8 mouse cellular contexts compared by ENCODE assay signal in genomic region chrX:134296737-134297136, GRCm38 (mm10). TPM values are rescaled to one million over a fixed set of nuclear protein-coding genes. Genes with fewer than 3 reads are reported as not detected.
DNase-seq lines count a peak whose midpoint lies in the region; ATAC-seq and TF ChIP-seq lines count a peak whose summit lies in the region.

No protein-coding gene starts in this region.

- no peaks in the 10 kb centered on the region for H3K27me3 ChIP-seq in heart, adult 2 months (ENCODE audit: control insufficient read depth, insufficient read depth, low read length)
- no peaks in the 10 kb centered on the region for H3K27me3 ChIP-seq in spleen, adult 2 months (ENCODE audit: control insufficient read depth, insufficient read depth, low read length)
- no peaks in the 10 kb centered on the region; the same call in 1 of the 2 replicates for H3K27me3 ChIP-seq in intestine, embryonic 14.5 days (replicated peaks; ENCODE audit: control insufficient read depth, insufficient read depth, low read length)

- intact Hi-C loops in heart, adult 2 months (cut with DNase I), result no loop called here
- intact Hi-C loops in heart, postnatal 36 days (cut with DNase I), result no loop called here
- intact Hi-C loops in gastrocnemius, postnatal 36 days (cut with DNase I), result no loop called here

- H3K36me3 ChIP-seq in heart, adult 2 months (ENCODE audit: control insufficient read depth, insufficient read depth, low read length), result no peaks in the 10 kb centered on the region
- no peaks in the 10 kb centered on the region for H3K36me3 ChIP-seq in spleen, adult 2 months (ENCODE audit: control insufficient read depth, insufficient read depth, low read length)
- no peaks in the 10 kb centered on the region for H3K36me3 ChIP-seq in intestine, embryonic 14.5 days (ENCODE audit: control insufficient read depth, insufficient read depth, low read length)

- H3K27ac ChIP-seq in heart, adult 2 months, result no peak overlapping the region
- peak overlapping the region; percentile 9; the same call in 1 of the 2 replicates for H3K27ac ChIP-seq in spleen, adult 2 months (ENCODE audit: insufficient read depth, low read length)
- no peak overlapping the region for H3K27ac ChIP-seq in intestine, embryonic 14.5 days (ENCODE audit: low read depth)

- TF ChIP-seq EP300 in heart, adult 2 months (IDR thresholded peaks at IDR 0.05; ENCODE audit: insufficient read depth, low read depth, low read length), result no peak

- no peaks in the 10 kb centered on the region for H3K9me3 ChIP-seq in intestine, embryonic 14.5 days (ENCODE audit: control insufficient read depth, low read length)

- peak overlapping the region; percentile 22; the same call in 1 of the 2 replicates for H3K4me3 ChIP-seq in heart, adult 2 months
- no peak overlapping the region for H3K4me3 ChIP-seq in spleen, adult 2 months (ENCODE audit: extremely low read depth, insufficient read depth, insufficient read length)
- H3K4me3 ChIP-seq in intestine, embryonic 14.5 days (ENCODE audit: low read depth, low read length), result peak overlapping the region; percentile 44; the same call in 1 of the 2 replicates

- ATAC-seq in intestine, embryonic 14.5 days (replicated peaks; ENCODE audit: low FRiP score, low TSS enrichment, low read depth), result no peak

- H3K79me2 ChIP-seq in heart, adult 2 months (replicated peaks; ENCODE audit: control insufficient read depth, insufficient read depth, low read length), result no peaks in the 10 kb centered on the region

- H3K9ac ChIP-seq in heart, adult 2 months (ENCODE audit: low read depth, low read length), result no peak overlapping the region
- H3K9ac ChIP-seq in intestine, embryonic 14.5 days (ENCODE audit: low read length), result no peak overlapping the region

- no peak for TF ChIP-seq POLR2A in heart, adult 2 months (IDR thresholded peaks at IDR 0.05; ENCODE audit: insufficient read depth, low read depth, low read length)
- no peak for TF ChIP-seq POLR2A in spleen, adult 2 months (IDR thresholded peaks at IDR 0.05; ENCODE audit: low read depth, low read length)

- 35% methylated on average over 7 of the region's 7 CpGs for WGBS in heart, adult 2 months
- 66% methylated on average over 7 of the region's 7 CpGs for WGBS in spleen, adult 2 months
- 39% methylated on average over 7 of the region's 7 CpGs for WGBS in intestine, embryonic 14.5 days

- peak overlapping the region; percentile 57 for H3K4me2 ChIP-seq in intestine, embryonic 14.5 days (ENCODE audit: low read length)

- DNase-seq in heart, adult 2 months, result no peak
- DNase-seq in heart, postnatal 36 days, result no peak
- DNase-seq in spleen, adult 2 months (ENCODE audit: low read depth in 1 of 2, low spot score in 2 of 2), result no peak
- no peak for DNase-seq in spleen, postnatal 4 days (ENCODE audit: low spot score in 2 of 2)
- DNase-seq in intestine, embryonic 14.5 days (ENCODE audit: low spot score), result no peak
- peak; percentile 68 for DNase-seq in retina, postnatal 1 day
- DNase-seq in gastrocnemius, postnatal 36 days, result no peak
- DNase-seq in adrenal gland, postnatal 4 days (ENCODE audit: low spot score in 2 of 2), result no peak

- TF ChIP-seq CTCF in heart, adult 2 months (IDR thresholded peaks at IDR 0.05), result no peak
- TF ChIP-seq CTCF in spleen, adult 2 months (IDR thresholded peaks at IDR 0.05; ENCODE audit: extremely low read depth, insufficient read depth, insufficient read length, insufficient replicate concordance), result no peak

- H3K4me1 ChIP-seq in heart, adult 2 months (ENCODE audit: control insufficient read depth, insufficient read depth, low read length), result no peaks in the 10 kb centered on the region; the same call in 1 of the 2 replicates
- peaks cover 3% of the 10 kb centered on the region; the same call in 1 of the 2 replicates for H3K4me1 ChIP-seq in spleen, adult 2 months (ENCODE audit: control insufficient read depth, insufficient read depth, insufficient read length)
- H3K4me1 ChIP-seq in intestine, embryonic 14.5 days (replicated peaks; ENCODE audit: control insufficient read depth, insufficient read depth, low read length), result no peaks in the 10 kb centered on the region

RNA-seq across cellular contexts. Expression of gene Tmem35a, which starts 1.7 kb away (rescaled TPM):
- 1 to 10 TPM; 3.4 to 3.7 TPM for total RNA-seq in heart, adult 2 months (2021)
- 3.9 and 5.3 TPM in 2 replicates for polyA plus RNA-seq in heart, adult 2 months (2012; rRNA removed)
- 1 to 10 TPM; 4.8 to 5.2 TPM for total RNA-seq in heart, postnatal 36 days (2021)
- polyA plus RNA-seq in spleen, adult 2 months (2012; rRNA removed), result 3.4 and 5.7 TPM in 2 replicates
- polyA plus RNA-seq in intestine, embryonic 14.5 days (2014; fragmentation: Nextera tagmentation; extraction: Ambion mirVana), result 4.6 and 6.3 TPM in 2 replicates
- total RNA-seq in gastrocnemius, postnatal 36 days (2021), result under 1 TPM; 0.13 to 0.17 TPM
- total RNA-seq in adrenal gland, postnatal 4 days (2021), result 100 to 1,000 TPM; 117 to 155 TPM

RNA-seq across cellular contexts. Expression of gene Cenpi, which starts 11.1 kb away (rescaled TPM):
- total RNA-seq in heart, adult 2 months (2021), result under 1 TPM; 0.10 to 0.48 TPM
- 0.12 and 0.21 TPM in 2 replicates for polyA plus RNA-seq in heart, adult 2 months (2012; rRNA removed)
- total RNA-seq in heart, postnatal 36 days (2021), result under 1 TPM; 0.16 to 0.47 TPM
- polyA plus RNA-seq in spleen, adult 2 months (2012; rRNA removed), result 0.53 and 0.76 TPM in 2 replicates
- polyA plus RNA-seq in intestine, embryonic 14.5 days (2014; fragmentation: Nextera tagmentation; extraction: Ambion mirVana), result 33.8 and 36.1 TPM in 2 replicates
- under 1 TPM; 0.10 to 0.71 TPM for total RNA-seq in gastrocnemius, postnatal 36 days (2021)
- 10 to 100 TPM in 1 of 2 experiments, 1 to 10 TPM in 1; 9.2 to 10.3 TPM for total RNA-seq in adrenal gland, postnatal 4 days (2021)

RNA-seq across cellular contexts. Expression of gene Trmt2b, which starts 20.0 kb away (rescaled TPM):
- total RNA-seq in heart, adult 2 months (2021), result 10 to 100 TPM; 37.9 to 57.6 TPM
- 26.0 and 56.7 TPM in 2 replicates for polyA plus RNA-seq in heart, adult 2 months (2012; rRNA removed)
- 10 to 100 TPM; 39.7 to 56.7 TPM for total RNA-seq in heart, postnatal 36 days (2021)
- 4.5 and 5.9 TPM in 2 replicates for polyA plus RNA-seq in spleen, adult 2 months (2012; rRNA removed)
- polyA plus RNA-seq in intestine, embryonic 14.5 days (2014; fragmentation: Nextera tagmentation; extraction: Ambion mirVana), result 24.3 and 24.4 TPM in 2 replicates
- total RNA-seq in gastrocnemius, postnatal 36 days (2021), result 10 to 100 TPM; 11.1 to 12.7 TPM
- total RNA-seq in adrenal gland, postnatal 4 days (2021), result 10 to 100 TPM; 28.8 to 35.6 TPM

Comparison
In these comparisons a context has a peak if more than half of its experiments do, and no peak if none do; other contexts are left out.
1. RNA of gene Tmem35a, which starts 1.7 kb away (total RNA-seq): 117 to 155 TPM in adrenal gland, postnatal 4 days; 4.8 to 5.2 TPM in heart, postnatal 36 days, 3.4 to 3.7 TPM in heart, adult 2 months and 0.13 to 0.17 TPM in gastrocnemius, postnatal 36 days; every median in the first group is over 10 times any median in the second.
2. RNA of gene Cenpi, which starts 11.1 kb away (total RNA-seq): 9.2 to 10.3 TPM in adrenal gland, postnatal 4 days; 0.10 to 0.71 TPM in gastrocnemius, postnatal 36 days, 0.10 to 0.48 TPM in heart, adult 2 months and 0.16 to 0.47 TPM in heart, postnatal 36 days; every median in the first group is over 4 times any median in the second.